Mouse (Mus musculus) embryonic fibroblast, embryonic 13.5 days (primary cell): ENCODE results near the gene Gm10563.

ENCODE experiments used
- CTCF ChIP-seq: IDR thresholded peaks from 2 replicates; pipeline ENCODE4 v1.5.1; 2011; ENCODE audit warnings: mild to moderate bottlenecking, control low read depth, low read length, moderate library complexity, borderline replicate concordance; ENCODE audit not compliant: insufficient read depth
- POLR2A ChIP-seq: IDR thresholded peaks from 2 replicates; pipeline ENCODE4 v1.6.1; 2011; ENCODE audit warnings: low read depth, mild to moderate bottlenecking, control low read depth, low read length, moderate library complexity

GRCm38 (mm10) chr4:155598536-155598935 is 46.7 kb downstream of the Gm10563 start:
- no peak for TF ChIP-seq CTCF
- TF ChIP-seq POLR2A: no peak
